Mouse (Mus musculus) kidney, postnatal 0 days (tissue): ENCODE results near the gene Timp3. TPM values are rescaled to one million over a fixed set of nuclear protein-coding genes. Genes with fewer than 3 reads are reported as not detected.

Experiments
- ATAC-seq: fragments of 200-750 bp; cut with Nextera tagmentation; replicated peaks from 2 replicates; pipeline ENCODE4 v1.8.0; 2017; ENCODE audit warnings: low read depth, moderate number of reproducible peaks, moderate TSS enrichment, moderate library complexity; ENCODE audit not compliant: low FRiP score
- DNase-seq: peaks from one replicate; pipeline ENCODE4 v3.0.0-alpha.2; 2016; ENCODE audit warnings: low spot score
- H3K27ac ChIP-seq: fragments of 300-500 bp; sonication (generic); 2 replicates; pipeline ENCODE4 v1.5.1; 2014; ENCODE audit warnings: mild to moderate bottlenecking
- H3K27me3 ChIP-seq: fragments of 300-500 bp; sonication (generic); 2 replicates; pipeline ENCODE4 v1.6.1; 2014; ENCODE audit warnings: low read length, mixed read lengths; ENCODE audit not compliant: insufficient read depth
- H3K36me3 ChIP-seq: fragments of 300-500 bp; sonication (generic); 2 replicates; pipeline ENCODE4 v1.6.1; 2014; ENCODE audit warnings: low read length, mixed read lengths; ENCODE audit not compliant: insufficient read depth
- H3K4me1 ChIP-seq: fragments of 300-500 bp; sonication (generic); replicated peaks from 2 replicates; pipeline ENCODE4 v1.6.1; 2014; ENCODE audit warnings: antibody characterized with exemption, low read length, mixed read lengths; ENCODE audit not compliant: insufficient read depth
- H3K4me2 ChIP-seq: fragments of 300-500 bp; sonication (generic); 2 replicates; pipeline ENCODE4 v1.6.1; 2014; ENCODE audit warnings: mild to moderate bottlenecking, low read length, moderate library complexity, mixed read lengths
- H3K4me3 ChIP-seq: fragments of 300-500 bp; sonication (generic); replicated peaks from 2 replicates; pipeline ENCODE4 v1.5.1; 2014; ENCODE audit warnings: low read depth, low read length
- H3K9ac ChIP-seq: fragments of 300-500 bp; sonication (generic); 2 replicates; pipeline ENCODE4 v1.6.1; 2014; ENCODE audit warnings: low read depth, low read length
- H3K9me3 ChIP-seq: fragments of 300-500 bp; sonication (generic); replicated peaks from 2 replicates; pipeline ENCODE4 v1.6.1; 2016; ENCODE audit warnings: low read length, inconsistent platforms, mixed read lengths
- CTCF ChIP-seq: IDR thresholded peaks from 2 replicates; pipeline ENCODE4 v1.5.1; 2016; ENCODE audit warnings: antibody characterized with exemption, low read depth, mild to moderate bottlenecking, moderate library complexity
- WGBS: fragments of 180-500 bp; shearing (Covaris S2); extraction: QIAGEN DNeasy Blood & Tissue Kit; methylation state at CpG from one replicate; pipeline ENCODE4 v1.1.7; 2014; 5-methylcytosine and 5-hydroxymethylcytosine counted together
- polyA plus RNA-seq: library from polyadenylated mRNA; unstranded; fragments of >200 nt; fragmentation: Nextera tagmentation; extraction: Ambion mirVana; gene quantifications from 2 replicates; pipeline ENCODE4 v1.2.1, GENCODE M21; 2015

Gene Timp3
- polyA plus RNA-seq, 1 experiment from 2014 or later: 87.4 TPM

DNA sequence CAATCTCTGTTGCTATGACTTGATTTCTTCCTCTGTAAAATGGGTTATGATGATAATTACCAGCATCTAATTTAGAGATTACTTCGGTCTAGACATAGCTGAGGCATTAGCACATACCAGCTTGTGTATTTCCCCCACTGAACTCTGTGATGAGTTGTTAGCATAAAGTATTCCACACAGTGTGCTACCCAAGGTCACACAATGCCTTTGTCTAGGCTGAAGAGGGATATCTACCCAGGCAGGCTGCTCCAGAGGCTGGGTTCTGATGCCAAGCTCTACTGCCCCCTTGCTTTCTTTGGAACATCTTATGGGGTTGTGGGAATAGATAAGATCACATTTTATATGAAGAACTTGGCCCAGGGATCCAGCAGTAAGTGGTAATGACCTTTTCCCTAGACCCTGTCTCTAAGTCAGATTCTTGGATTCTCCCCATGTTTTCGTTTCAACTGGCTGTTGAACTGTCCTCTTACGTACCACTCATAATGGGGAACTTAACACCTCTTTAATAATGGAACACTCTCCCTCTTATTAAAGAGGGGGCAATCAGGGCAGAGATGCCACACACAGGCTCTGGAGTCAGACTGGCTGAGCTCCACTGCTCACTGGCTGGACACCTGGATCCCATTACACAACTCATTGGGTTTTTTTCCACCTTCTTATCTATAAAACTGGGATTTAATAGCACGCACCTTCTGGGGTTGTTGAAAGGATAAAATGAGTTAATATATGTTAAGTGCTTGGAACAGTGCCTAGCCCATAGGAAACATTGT is 97.6 kb downstream of the Timp3 start:
- no peak for ATAC-seq
- Histone ChIP-seq H3K27ac (no peak overlapping the region), H3K4me2 (no peak overlapping the region), H3K27me3 (no peaks in the 10 kb centered on the region), H3K4me3 (no peak overlapping the region), H3K9ac (no peak overlapping the region), H3K4me1 (no peaks in the 10 kb centered on the region), H3K9me3 (no peaks in the 10 kb centered on the region), H3K36me3 (no peaks in the 10 kb centered on the region)
- WGBS: 60% methylated on average over 4 of the region's 4 CpGs
- no peak for DNase-seq
- TF ChIP-seq CTCF: no peak

DNA sequence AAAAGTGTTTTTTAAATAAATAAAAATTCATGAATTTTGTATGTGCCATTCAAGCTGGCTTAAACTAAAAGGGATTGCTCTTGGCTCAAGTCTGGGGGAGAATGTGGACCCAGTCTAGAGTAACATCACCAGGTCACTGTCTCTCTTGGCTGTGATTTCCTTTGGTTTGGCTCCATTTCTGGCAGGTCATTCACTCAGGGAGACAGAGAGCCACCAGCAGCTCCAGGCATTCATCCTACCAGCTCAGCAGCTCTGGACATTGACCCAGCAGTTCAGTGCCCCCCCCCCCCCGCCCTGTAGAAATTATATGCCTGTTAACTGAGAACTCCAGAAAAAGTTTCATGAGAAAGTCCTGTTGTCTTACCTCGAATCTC is 98.2 kb downstream of the Timp3 start:
- no peaks in the 10 kb centered on the region for H3K9me3 ChIP-seq
- TF ChIP-seq CTCF: no peak
- ATAC-seq (no peak), DNase-seq (no peak)
- no peak overlapping the region for H3K27ac ChIP-seq
- no peak overlapping the region for H3K9ac ChIP-seq
- H3K4me1 ChIP-seq: no peaks in the 10 kb centered on the region
- no peak overlapping the region for H3K4me2 ChIP-seq
- 72% methylated on average over 2 of the region's 2 CpGs for WGBS
- H3K4me3 ChIP-seq: no peak overlapping the region
- H3K36me3 ChIP-seq: no peaks in the 10 kb centered on the region
- no peaks in the 10 kb centered on the region for H3K27me3 ChIP-seq

Other genes with a start within 250 kb of the Timp3 start
- gene Syn3, start 198.5 kb downstream of the Timp3 start, polyA plus RNA-seq: 5.4 and 5.9 TPM in 2 replicates